Mouse (Mus musculus) heart, embryonic 10.5 days (tissue): Measurements from ENCODE around the gene Aoc1. TPM values are rescaled to one million over a fixed set of nuclear protein-coding genes. Genes with fewer than 3 reads are reported as not detected.

Experiments used
- DNase-seq: peaks from one replicate; pipeline ENCODE4 v3.0.0-alpha.2; 2017; ENCODE audit warnings: low spot score
- H3K27ac ChIP-seq: fragments of 300-500 bp; sonication (generic); 2 replicates; pipeline ENCODE4 v1.5.1; 2016; ENCODE audit warnings: mild to moderate bottlenecking
- H3K27me3 ChIP-seq: fragments of 300-500 bp; sonication (generic); 2 replicates; pipeline ENCODE4 v1.6.1; 2016; ENCODE audit warnings: mild to moderate bottlenecking; ENCODE audit not compliant: poor library complexity, insufficient read depth, severe bottlenecking
- H3K36me3 ChIP-seq: fragments of 300-500 bp; sonication (generic); 2 replicates; pipeline ENCODE4 v1.6.1; 2016; ENCODE audit warnings: mild to moderate bottlenecking, moderate library complexity
- H3K4me1 ChIP-seq: fragments of 300-500 bp; sonication (generic); 2 replicates; pipeline ENCODE4 v1.6.1; 2016; ENCODE audit warnings: mild to moderate bottlenecking
- H3K4me3 ChIP-seq: fragments of 300-500 bp; sonication (generic); 2 replicates; pipeline ENCODE4 v1.5.1; 2016; ENCODE audit warnings: mild to moderate bottlenecking, moderate library complexity
- H3K9me3 ChIP-seq: fragments of 300-500 bp; sonication (generic); 2 replicates; pipeline ENCODE4 v1.6.1; 2016; ENCODE audit warnings: mild to moderate bottlenecking, moderate library complexity
- WGBS: fragments of 180-500 bp; shearing (Covaris S2); methylation state at CpG from one replicate; pipeline ENCODE4 v1.1.7; 2016; 5-methylcytosine and 5-hydroxymethylcytosine counted together
- polyA plus RNA-seq: library from polyadenylated mRNA; unstranded; fragments of >200 nt; fragmentation: Nextera tagmentation; extraction: Ambion mirVana; gene quantifications from 2 replicates; pipeline ENCODE4 v1.2.1, GENCODE M21; 2016

The Aoc1 gene
- polyA plus RNA-seq, result not detected in 2 replicates

- no peaks in the 10 kb centered on the region for H3K27me3 ChIP-seq
- H3K4me1 ChIP-seq, result no peaks in the 10 kb centered on the region
- H3K4me3 ChIP-seq, result no peak within 1 kb of the TSS
- WGBS, result 71% methylated on average over 5 of the region's 5 CpGs
- no peaks in the 10 kb centered on the region for H3K9me3 ChIP-seq
- no peaks in the 10 kb centered on the region for H3K36me3 ChIP-seq
- DNase-seq, result peak; percentile 43
- no peak within 1 kb of the TSS for H3K27ac ChIP-seq
Measured at GRCm38 (mm10) chr6:48872596-48872995, at the start of gene Aoc1. Aoc1 (plus strand) TSS chr6:48872896.

- no peak overlapping the region for H3K4me3 ChIP-seq
- no peaks in the 10 kb centered on the region for H3K27me3 ChIP-seq
- H3K9me3 ChIP-seq, result no peaks in the 10 kb centered on the region
- no peaks in the 10 kb centered on the region; the same call in 1 of the 2 replicates for H3K4me1 ChIP-seq
- WGBS, result 71% methylated on average over 7 of the region's 7 CpGs
- DNase-seq, result no peak
- no peak overlapping the region for H3K27ac ChIP-seq
- no peaks in the 10 kb centered on the region for H3K36me3 ChIP-seq
Measured at GRCm38 (mm10) chr6:48825016-48825415, 47.7 kb upstream of the Aoc1 start.

- H3K36me3 ChIP-seq, result peaks cover 15% of the 10 kb centered on the region
- no peak overlapping the region for H3K4me3 ChIP-seq
- no peaks in the 10 kb centered on the region for H3K27me3 ChIP-seq
- H3K9me3 ChIP-seq, result no peaks in the 10 kb centered on the region
- no peak for DNase-seq
- no peaks in the 10 kb centered on the region; the same call in 1 of the 2 replicates for H3K4me1 ChIP-seq
- 51% methylated on average over 1 of the region's 1 CpGs for WGBS
- H3K27ac ChIP-seq, result no peak overlapping the region
Measured at GRCm38 (mm10) chr6:48828976-48829375, 43.7 kb upstream of the Aoc1 start.

- no peak overlapping the region for H3K27ac ChIP-seq
- H3K4me3 ChIP-seq, result no peak overlapping the region
- peaks cover 22% of the 10 kb centered on the region for H3K36me3 ChIP-seq
- H3K4me1 ChIP-seq, result no peaks in the 10 kb centered on the region; the same call in 1 of the 2 replicates
- H3K27me3 ChIP-seq, result no peaks in the 10 kb centered on the region
- DNase-seq, result no peak
- no peaks in the 10 kb centered on the region for H3K9me3 ChIP-seq
Measured at GRCm38 (mm10) chr6:48829651-48830050, 43.0 kb upstream of the Aoc1 start.

- Histone ChIP-seq H3K27ac (no peak overlapping the region), H3K4me3 (no peak overlapping the region), H3K27me3 (no peaks in the 10 kb centered on the region), H3K9me3 (no peaks in the 10 kb centered on the region), H3K36me3 (peaks cover 27% of the 10 kb centered on the region), H3K4me1 (no peaks in the 10 kb centered on the region; the same call in 1 of the 2 replicates)
- WGBS, result 58% methylated on average over 1 of the region's 1 CpGs
- no peak for DNase-seq
Measured at GRCm38 (mm10) chr6:48830241-48830640, 42.5 kb upstream of the Aoc1 start.

- Histone ChIP-seq H3K36me3 (peaks cover 36% of the 10 kb centered on the region), H3K4me1 (no peaks in the 10 kb centered on the region; the same call in 1 of the 2 replicates), H3K9me3 (no peaks in the 10 kb centered on the region), H3K27me3 (no peaks in the 10 kb centered on the region), H3K4me3 (no peak overlapping the region), H3K27ac (no peak overlapping the region)
- 92% methylated on average over 5 of the region's 5 CpGs for WGBS
- no peak for DNase-seq
Measured at GRCm38 (mm10) chr6:48831141-48831540, 41.6 kb upstream of the Aoc1 start.

GRCm38 (mm10) chr6:48832426-48832825, 40.3 kb upstream of the Aoc1 start:
- 86% methylated on average over 1 of the region's 1 CpGs for WGBS
- no peaks in the 10 kb centered on the region for H3K27me3 ChIP-seq
- H3K9me3 ChIP-seq, result no peaks in the 10 kb centered on the region
- H3K4me3 ChIP-seq, result no peak overlapping the region
- no peaks in the 10 kb centered on the region; the same call in 1 of the 2 replicates for H3K4me1 ChIP-seq
- DNase-seq, result no peak
- no peak overlapping the region for H3K27ac ChIP-seq
- peaks cover 45% of the 10 kb centered on the region for H3K36me3 ChIP-seq

- Histone ChIP-seq H3K36me3 (peaks cover 55% of the 10 kb centered on the region), H3K9me3 (no peaks in the 10 kb centered on the region), H3K27ac (no peak overlapping the region), H3K27me3 (no peaks in the 10 kb centered on the region), H3K4me3 (no peak overlapping the region), H3K4me1 (peaks cover 4% of the 10 kb centered on the region; the same call in 1 of the 2 replicates)
- DNase-seq, result no peak
- WGBS, result 89% methylated on average over 4 of the region's 4 CpGs
Measured at GRCm38 (mm10) chr6:48833515-48833914, 39.2 kb upstream of the Aoc1 start.

GRCm38 (mm10) chr6:48835241-48835640, 37.5 kb upstream of the Aoc1 start:
- H3K36me3 ChIP-seq, result peaks cover 55% of the 10 kb centered on the region
- WGBS, result 81% methylated on average over 5 of the region's 5 CpGs
- peaks cover 17% of the 10 kb centered on the region for H3K4me1 ChIP-seq
- no peaks in the 10 kb centered on the region for H3K27me3 ChIP-seq
- no peak overlapping the region for H3K4me3 ChIP-seq
- no peak for DNase-seq
- H3K9me3 ChIP-seq, result no peaks in the 10 kb centered on the region
- no peak overlapping the region for H3K27ac ChIP-seq

GRCm38 (mm10) chr6:48836146-48836545, 36.5 kb upstream of the Aoc1 start:
- peak; percentile 51 for DNase-seq
- Histone ChIP-seq H3K4me1 (peaks cover 26% of the 10 kb centered on the region), H3K27ac (no peak overlapping the region), H3K9me3 (no peaks in the 10 kb centered on the region), H3K4me3 (no peak overlapping the region), H3K27me3 (no peaks in the 10 kb centered on the region), H3K36me3 (peaks cover 55% of the 10 kb centered on the region)
- 71% methylated on average over 5 of the region's 5 CpGs for WGBS

- WGBS, result 77% methylated on average over 7 of the region's 7 CpGs
- no peaks in the 10 kb centered on the region for H3K27me3 ChIP-seq
- H3K4me3 ChIP-seq, result no peak overlapping the region
- H3K36me3 ChIP-seq, result peaks cover 55% of the 10 kb centered on the region
- DNase-seq, result peak; percentile 68
- H3K4me1 ChIP-seq, result peaks cover 39% of the 10 kb centered on the region
- H3K27ac ChIP-seq, result no peak overlapping the region
- no peaks in the 10 kb centered on the region for H3K9me3 ChIP-seq
Measured at GRCm38 (mm10) chr6:48837516-48837915, 35.2 kb upstream of the Aoc1 start.

GRCm38 (mm10) chr6:48838321-48839080, 34.2 kb upstream of the Aoc1 start:
- H3K9me3 ChIP-seq, result no peaks in the 10 kb centered on the region
- H3K27me3 ChIP-seq, result no peaks in the 10 kb centered on the region
- peaks cover 40% of the 10 kb centered on the region for H3K4me1 ChIP-seq
- WGBS, result 71% methylated on average over 6 of the region's 6 CpGs
- no peak overlapping the region for H3K27ac ChIP-seq
- peak; percentile 67 for DNase-seq
- no peak overlapping the region for H3K4me3 ChIP-seq
- peaks cover 49% of the 10 kb centered on the region for H3K36me3 ChIP-seq

- H3K4me1 ChIP-seq, result peaks cover 40% of the 10 kb centered on the region
- H3K9me3 ChIP-seq, result no peaks in the 10 kb centered on the region
- H3K4me3 ChIP-seq, result peak within 1 kb of the TSS; percentile 65
- H3K36me3 ChIP-seq, result peaks cover 49% of the 10 kb centered on the region
- no peaks in the 10 kb centered on the region for H3K27me3 ChIP-seq
- peak; percentile 67 for DNase-seq
- 22% methylated on average over 7 of the region's 7 CpGs for WGBS
- peak within 1 kb of the TSS; percentile 92 for H3K27ac ChIP-seq
Measured at GRCm38 (mm10) chr6:48840371-48840969, 32.2 kb upstream of the Aoc1 start, which contains the start of gene Tmem176a. Tmem176a (plus strand) TSS chr6:48840919.
